In the genomic region with DNA sequence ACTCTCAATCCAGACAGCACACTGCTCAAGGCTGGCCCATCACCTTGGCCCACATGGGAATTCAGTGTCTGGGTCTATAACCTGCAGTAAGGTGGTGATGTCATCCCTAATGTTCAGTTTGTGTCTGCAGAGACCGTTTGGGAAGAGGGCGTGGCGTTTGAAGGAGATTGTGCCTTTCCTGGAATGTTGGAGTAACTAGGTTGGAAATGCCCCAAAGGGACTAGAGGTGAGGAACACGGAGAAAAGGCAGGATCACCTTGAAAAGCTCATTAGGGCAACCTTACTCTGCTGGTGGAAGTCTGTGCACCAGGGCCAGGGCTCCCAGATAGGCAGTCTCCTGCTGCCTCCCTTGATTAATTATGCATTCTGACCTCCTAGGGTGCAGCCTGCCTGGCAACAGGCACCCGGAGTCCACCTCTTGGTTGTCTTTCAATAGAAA, we compare ENCODE assay signal across 9 mouse cellular contexts.
DNase-seq lines count a peak whose midpoint lies in the region; ATAC-seq and TF ChIP-seq lines count a peak whose summit lies in the region.
"Had no signal": no experiment of that assay in that cellular context is flagged by ENCODE, and none has a peak within 500 bp of the region (broad histone marks: within the 10 kb centered on the region; RNA-seq: fewer than 3 reads in every experiment).

No protein-coding gene starts in this region.

- no peak overlapping the region for H3K27ac ChIP-seq in kidney, embryonic 14.5 days (ENCODE audit: low read depth, low read length)
- peak overlapping the region; percentile 72 for H3K27ac ChIP-seq in cortical plate, adult 2 months (ENCODE audit: insufficient read depth, low read length)
- H3K27ac ChIP-seq: embryonic facial prominence, embryonic 13.5 days had no signal

- H3K9ac ChIP-seq in kidney, embryonic 14.5 days (ENCODE audit: low read depth, low read length) = no peak overlapping the region
- H3K9ac ChIP-seq: embryonic facial prominence, embryonic 13.5 days had no signal

- ATAC-seq in kidney, embryonic 14.5 days (ENCODE audit: low FRiP score, low TSS enrichment) = no peak

- no peak for TF ChIP-seq POLR2A in cortical plate, adult 2 months (IDR thresholded peaks at IDR 0.05; ENCODE audit: extremely low read depth, insufficient read depth, low read length)

- DNase-seq in kidney, adult 11 months = peak; percentile 85
- peak; percentile 32 for DNase-seq in heart, postnatal 4 days
- DNase-seq in layer of hippocampus, postnatal 36 days = peak; percentile 20 to 50
- no peak for DNase-seq in lung, postnatal 4 days
- DNase-seq in lung, adult 18-20 months = no peak
- no peak for DNase-seq in gastrocnemius, postnatal 4 days (ENCODE audit: low spot score in 2 of 2)

- no peak overlapping the region for H3K4me2 ChIP-seq in kidney, embryonic 14.5 days (replicated peaks; ENCODE audit: low read depth, low read length)
- H3K4me2 ChIP-seq: embryonic facial prominence, embryonic 13.5 days had no signal

- no peaks in the 10 kb centered on the region for H3K9me3 ChIP-seq in kidney, embryonic 14.5 days (ENCODE audit: control insufficient read depth, low read length)
- H3K9me3 ChIP-seq: embryonic facial prominence, embryonic 13.5 days had no signal

- no peak overlapping the region for H3K4me3 ChIP-seq in kidney, embryonic 14.5 days (ENCODE audit: low read length)
- no peak overlapping the region for H3K4me3 ChIP-seq in cortical plate, adult 2 months (ENCODE audit: insufficient read depth, low read length)
- H3K4me3 ChIP-seq: embryonic facial prominence, embryonic 13.5 days had no signal

- 34% methylated on average over 5 of the region's 5 CpGs for WGBS in kidney, embryonic 14.5 days

- H3K4me1 ChIP-seq in kidney, embryonic 14.5 days (ENCODE audit: control insufficient read depth, insufficient read depth, low read length) = no peaks in the 10 kb centered on the region
- peaks cover 16% of the 10 kb centered on the region; the same call in 1 of the 2 replicates for H3K4me1 ChIP-seq in cortical plate, adult 2 months (ENCODE audit: control insufficient read depth, insufficient read depth, low read length)

- H3K27me3 ChIP-seq in kidney, embryonic 14.5 days (ENCODE audit: control insufficient read depth, insufficient read depth, low read length) = no peaks in the 10 kb centered on the region
- H3K27me3 ChIP-seq: embryonic facial prominence, embryonic 13.5 days had no signal

- H3K36me3 ChIP-seq in kidney, embryonic 14.5 days (ENCODE audit: control insufficient read depth, insufficient read depth, low read length) = no peaks in the 10 kb centered on the region
- H3K36me3 ChIP-seq: embryonic facial prominence, embryonic 13.5 days had no signal

- no peak for TF ChIP-seq CTCF in cortical plate, adult 2 months (IDR thresholded peaks at IDR 0.05; ENCODE audit: extremely low read depth, insufficient read depth, low read length)

Comparison
In these comparisons a context has a peak if more than half of its experiments do, and no peak if none do; other contexts are left out.
1. DNase-seq: peak in kidney, adult 11 months (single experiment), heart, postnatal 4 days (single experiment) and layer of hippocampus, postnatal 36 days (2 of 2); none in lung, postnatal 4 days (0 of 2), lung, adult 18-20 months (0 of 2) and gastrocnemius, postnatal 4 days (0 of 2).